Mouse (Mus musculus): ENCODE measurements at regions not wholly inside any gene's neighbourhood (a gene's known extent, or its start where the extent isn't known, plus 50 kb on each side); places are given as distances from the start of the nearest gene placed in this dataset.

- no peak for TF ChIP-seq CTCF (IDR thresholded peaks at IDR 0.05; ENCODE audit: low read depth)
- no peak for TF ChIP-seq EP300 (IDR thresholded peaks at IDR 0.05; ENCODE audit: low read depth)
These were observed 224.3 kb upstream of the Nrsn1 start for GRCm38 (mm10) chr13:25494492-25495034.

Measured in heart, postnatal 0 days (tissue).